Mouse (Mus musculus): ENCODE data around the gene Endou. TPM values are rescaled to one million over a fixed set of nuclear protein-coding genes. Genes with fewer than 3 reads are reported as not detected.
A peak's percentile ranks its signal among the peaks of the same experiment; 100 is the strongest.

Gene Endou
- polyA plus RNA-seq, 1 experiment from 2014 or later = 0.11 TPM

GRCm38 (mm10) chr15:97766194-97766593 lies 35.1 kb upstream of the Endou start:
- peaks cover 64% of the 10 kb centered on the region for H3K4me1 ChIP-seq
- no peak for DNase-seq (ENCODE audit: low spot score)
- H3K27me3 ChIP-seq (ENCODE audit: insufficient read depth, poor library complexity, severe bottlenecking) = peaks cover 91% of the 10 kb centered on the region
- peak overlapping the region; percentile 90; the same call in 1 of the 2 replicates for H3K27ac ChIP-seq
- H3K36me3 ChIP-seq = no peaks in the 10 kb centered on the region
- peak overlapping the region; percentile 64 for H3K4me3 ChIP-seq
- 27% methylated on average over 8 of the region's 8 CpGs for WGBS
- H3K9me3 ChIP-seq = no peaks in the 10 kb centered on the region

- peaks cover 4% of the 10 kb centered on the region; the same call in 1 of the 2 replicates for H3K36me3 ChIP-seq
- peak overlapping the region; percentile 90; the same call in 1 of the 2 replicates for H3K27ac ChIP-seq
- H3K27me3 ChIP-seq (ENCODE audit: insufficient read depth, poor library complexity, severe bottlenecking) = peaks cover 91% of the 10 kb centered on the region
- H3K9me3 ChIP-seq = no peaks in the 10 kb centered on the region
- no peak for DNase-seq (ENCODE audit: low spot score)
- peak overlapping the region; percentile 34; the same call in 1 of the 2 replicates for H3K4me3 ChIP-seq
- H3K4me1 ChIP-seq = peaks cover 67% of the 10 kb centered on the region
- 41% methylated on average over 13 of the region's 13 CpGs for WGBS
These were observed 34.1 kb upstream of the Endou start for GRCm38 (mm10) chr15:97765090-97765794.

GRCm38 (mm10) chr15:97764532-97764931 lies 33.4 kb upstream of the Endou start:
- DNase-seq (ENCODE audit: low spot score) = no peak
- Histone ChIP-seq H3K27ac (peak overlapping the region; percentile 90; the same call in 1 of the 2 replicates), H3K36me3 (peaks cover 9% of the 10 kb centered on the region; the same call in 1 of the 2 replicates), H3K9me3 (no peaks in the 10 kb centered on the region), H3K4me1 (peaks cover 67% of the 10 kb centered on the region), H3K4me3 (no peak overlapping the region), H3K27me3 (ENCODE audit: insufficient read depth, poor library complexity, severe bottlenecking) (peaks cover 88% of the 10 kb centered on the region)
- WGBS = 71% methylated on average over 2 of the region's 2 CpGs

- H3K9me3 ChIP-seq = no peaks in the 10 kb centered on the region
- WGBS = 58% methylated on average over 9 of the region's 9 CpGs
- H3K4me1 ChIP-seq = peaks cover 64% of the 10 kb centered on the region
- no peak overlapping the region for H3K27ac ChIP-seq
- H3K27me3 ChIP-seq (ENCODE audit: insufficient read depth, poor library complexity, severe bottlenecking) = peaks cover 77% of the 10 kb centered on the region
- peaks cover 9% of the 10 kb centered on the region; the same call in 1 of the 2 replicates for H3K36me3 ChIP-seq
- no peak for DNase-seq (ENCODE audit: low spot score)
- H3K4me3 ChIP-seq = no peak overlapping the region
These were observed 32.3 kb upstream of the Endou start for GRCm38 (mm10) chr15:97763256-97764049.

GRCm38 (mm10) chr15:97762733-97763132 lies 31.6 kb upstream of the Endou start:
- H3K36me3 ChIP-seq = peaks cover 9% of the 10 kb centered on the region; the same call in 1 of the 2 replicates
- WGBS = 56% methylated on average over 9 of the region's 9 CpGs
- H3K27me3 ChIP-seq (ENCODE audit: insufficient read depth, poor library complexity, severe bottlenecking) = peaks cover 79% of the 10 kb centered on the region
- no peak for DNase-seq (ENCODE audit: low spot score)
- no peak overlapping the region for H3K4me3 ChIP-seq
- H3K4me1 ChIP-seq = peaks cover 58% of the 10 kb centered on the region
- H3K9me3 ChIP-seq = no peaks in the 10 kb centered on the region
- H3K27ac ChIP-seq = peak overlapping the region; percentile 19; the same call in 1 of the 2 replicates

GRCm38 (mm10) chr15:97761438-97761837 lies 30.3 kb upstream of the Endou start:
- WGBS = 36% methylated on average over 13 of the region's 13 CpGs
- peaks cover 52% of the 10 kb centered on the region for H3K4me1 ChIP-seq
- no peaks in the 10 kb centered on the region for H3K9me3 ChIP-seq
- H3K4me3 ChIP-seq = no peak overlapping the region; the same call in 1 of the 2 replicates
- H3K27ac ChIP-seq = peak overlapping the region; percentile 42; the same call in 1 of the 2 replicates
- peaks cover 78% of the 10 kb centered on the region for H3K27me3 ChIP-seq (ENCODE audit: insufficient read depth, poor library complexity, severe bottlenecking)
- peaks cover 17% of the 10 kb centered on the region for H3K36me3 ChIP-seq
- no peak for DNase-seq (ENCODE audit: low spot score)

GRCm38 (mm10) chr15:97760952-97761351 lies 29.8 kb upstream of the Endou start:
- H3K4me1 ChIP-seq = peaks cover 52% of the 10 kb centered on the region
- no peak for DNase-seq (ENCODE audit: low spot score)
- no peaks in the 10 kb centered on the region for H3K9me3 ChIP-seq
- 61% methylated on average over 5 of the region's 5 CpGs for WGBS
- H3K27ac ChIP-seq = 0 out of 2 replicates have a peak overlapping the region, but pooled peaks have one; percentile 42
- H3K4me3 ChIP-seq = no peak overlapping the region
- peaks cover 77% of the 10 kb centered on the region for H3K27me3 ChIP-seq (ENCODE audit: insufficient read depth, poor library complexity, severe bottlenecking)
- H3K36me3 ChIP-seq = peaks cover 17% of the 10 kb centered on the region

- H3K4me1 ChIP-seq = peaks cover 52% of the 10 kb centered on the region
- WGBS = 84% methylated on average over 9 of the region's 9 CpGs
- DNase-seq (ENCODE audit: low spot score) = no peak
- no peaks in the 10 kb centered on the region for H3K9me3 ChIP-seq
- H3K27ac ChIP-seq = no peak overlapping the region
- no peak overlapping the region for H3K4me3 ChIP-seq
- peaks cover 72% of the 10 kb centered on the region for H3K27me3 ChIP-seq (ENCODE audit: insufficient read depth, poor library complexity, severe bottlenecking)
- H3K36me3 ChIP-seq = peaks cover 17% of the 10 kb centered on the region
These were observed 28.9 kb upstream of the Endou start for GRCm38 (mm10) chr15:97760006-97760405.

GRCm38 (mm10) chr15:97755361-97755760 lies 24.2 kb upstream of the Endou start:
- WGBS = 29% methylated on average over 8 of the region's 8 CpGs
- no peak for DNase-seq (ENCODE audit: low spot score)
- H3K4me1 ChIP-seq = peaks cover 44% of the 10 kb centered on the region
- H3K9me3 ChIP-seq = no peaks in the 10 kb centered on the region
- peaks cover 29% of the 10 kb centered on the region for H3K27me3 ChIP-seq (ENCODE audit: insufficient read depth, poor library complexity, severe bottlenecking)
- no peak overlapping the region for H3K4me3 ChIP-seq
- no peak overlapping the region; the same call in 1 of the 2 replicates for H3K27ac ChIP-seq
- peaks cover 19% of the 10 kb centered on the region for H3K36me3 ChIP-seq

- WGBS = 36% methylated on average over 6 of the region's 6 CpGs
- Histone ChIP-seq H3K27me3 (ENCODE audit: insufficient read depth, poor library complexity, severe bottlenecking) (peaks cover 22% of the 10 kb centered on the region), H3K4me1 (peaks cover 51% of the 10 kb centered on the region), H3K9me3 (no peaks in the 10 kb centered on the region), H3K4me3 (no peak overlapping the region), H3K36me3 (peaks cover 13% of the 10 kb centered on the region), H3K27ac (peak overlapping the region; percentile 71)
- no peak for DNase-seq (ENCODE audit: low spot score)
These were observed 23.3 kb upstream of the Endou start for GRCm38 (mm10) chr15:97754476-97754875.

GRCm38 (mm10) chr15:97752491-97752890 lies 21.4 kb upstream of the Endou start:
- Histone ChIP-seq H3K27ac (no peak overlapping the region), H3K4me1 (peaks cover 70% of the 10 kb centered on the region), H3K36me3 (peaks cover 18% of the 10 kb centered on the region), H3K9me3 (no peaks in the 10 kb centered on the region), H3K4me3 (no peak overlapping the region), H3K27me3 (ENCODE audit: insufficient read depth, poor library complexity, severe bottlenecking) (peaks cover 15% of the 10 kb centered on the region)
- WGBS = 85% methylated on average over 5 of the region's 5 CpGs
- no peak for DNase-seq (ENCODE audit: low spot score)

GRCm38 (mm10) chr15:97751676-97752075 lies 20.5 kb upstream of the Endou start:
- Histone ChIP-seq H3K36me3 (peaks cover 13% of the 10 kb centered on the region; the same call in 1 of the 2 replicates), H3K27me3 (ENCODE audit: insufficient read depth, poor library complexity, severe bottlenecking) (peaks cover 8% of the 10 kb centered on the region; the same call in 1 of the 2 replicates), H3K4me3 (no peak overlapping the region), H3K27ac (no peak overlapping the region), H3K9me3 (no peaks in the 10 kb centered on the region), H3K4me1 (peaks cover 70% of the 10 kb centered on the region)
- WGBS = 58% methylated on average over 2 of the region's 2 CpGs
- no peak for DNase-seq (ENCODE audit: low spot score)

GRCm38 (mm10) chr15:97750697-97751096 lies 19.6 kb upstream of the Endou start:
- Histone ChIP-seq H3K4me1 (peaks cover 65% of the 10 kb centered on the region), H3K36me3 (peaks cover 19% of the 10 kb centered on the region; the same call in 1 of the 2 replicates), H3K27me3 (ENCODE audit: insufficient read depth, poor library complexity, severe bottlenecking) (no peaks in the 10 kb centered on the region), H3K27ac (peak overlapping the region; percentile 72), H3K9me3 (no peaks in the 10 kb centered on the region), H3K4me3 (no peak overlapping the region)
- DNase-seq (ENCODE audit: low spot score) = peak; percentile 88
- WGBS = 33% methylated on average over 12 of the region's 12 CpGs

All from heart, embryonic 10.5 days (tissue).